Mouse (Mus musculus) T-cell, adult 66 days (primary cell): ENCODE data around the gene Arrdc1. TPM values are rescaled to one million over a fixed set of nuclear protein-coding genes. Genes with fewer than 3 reads are reported as not detected.

Experiments used
- total RNA-seq, 2 experiments: library from RNA; stranded (reverse); gene quantifications; 3 replicates in 1 of 2; 4 replicates in 1 of 2; pipeline ENCODE4 v1.2.4; 2023

Gene Arrdc1
- 100 to 1,000 TPM; 136 to 155 TPM for total RNA-seq

DNA sequence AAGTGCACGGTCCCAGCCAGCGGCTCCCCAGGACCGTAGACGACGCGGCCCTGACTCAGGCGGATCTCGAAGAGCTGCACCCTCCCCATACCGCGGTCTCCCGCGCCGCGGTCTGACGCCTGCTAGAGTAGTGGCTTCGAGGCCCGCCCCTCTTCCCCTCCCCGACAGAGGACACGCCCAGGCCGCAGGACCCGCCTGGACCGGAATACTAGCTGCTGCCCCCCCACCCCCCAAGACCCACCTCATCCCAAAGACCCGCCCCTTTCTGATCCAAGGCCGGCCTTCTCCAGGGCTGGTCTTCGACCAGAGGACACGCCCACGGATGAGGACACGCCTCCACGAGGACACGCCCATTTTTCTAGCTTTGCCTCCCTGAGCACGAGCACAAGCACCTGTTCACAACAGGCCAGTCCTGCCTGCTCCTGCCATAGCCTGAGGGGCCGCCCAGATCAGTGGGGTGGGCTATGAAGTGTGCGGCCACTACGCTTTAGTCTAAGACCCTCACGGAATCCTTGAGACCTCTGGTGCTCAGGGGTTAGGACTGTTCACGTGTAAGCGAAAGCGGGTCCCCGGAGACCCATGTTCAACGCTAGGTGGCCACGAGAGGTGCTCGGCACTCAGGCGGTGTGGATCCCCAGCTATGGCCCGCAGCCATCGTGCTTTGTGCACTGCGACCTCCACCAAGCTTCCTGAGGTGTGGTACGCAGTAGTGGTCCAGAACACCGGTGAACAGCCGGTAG is at the start of gene Arrdc1:
Gene Arrdc1, minus strand, starts transcription at position 196 of the 740 bp plus-strand sequence.

DNA sequence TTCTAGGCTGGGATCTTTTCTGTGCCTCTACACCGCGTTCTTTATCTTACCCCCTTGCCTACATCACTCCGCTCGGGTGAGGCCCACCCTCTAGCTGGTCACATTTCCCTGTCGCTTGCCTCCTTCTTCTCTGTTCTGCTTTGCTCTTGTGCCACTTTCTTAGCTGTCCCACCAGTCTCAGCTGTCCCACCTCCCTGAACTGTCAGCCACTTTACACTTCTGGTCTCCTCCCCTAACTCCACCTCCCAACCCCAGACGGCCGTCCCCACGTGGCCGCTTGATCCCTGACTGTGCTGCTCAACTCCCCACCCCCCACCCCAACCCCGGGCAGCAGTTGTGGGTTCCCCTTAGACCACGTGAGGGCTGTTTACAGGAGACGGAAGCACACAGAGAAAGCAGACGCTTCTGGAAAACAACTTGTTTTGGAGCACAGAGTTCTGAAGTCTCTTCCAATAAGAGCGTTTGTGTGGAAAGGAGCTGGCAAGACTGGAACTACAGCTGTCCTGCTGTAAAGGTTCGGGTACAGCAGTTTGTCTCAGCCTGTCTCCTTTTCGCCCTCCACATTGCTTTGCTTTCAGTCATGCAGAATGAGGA is 40.7 kb upstream of the Arrdc1 start, which contains the start of gene Pnpla7:
Gene Pnpla7, plus strand, starts transcription at position 330 of the 594 bp plus-strand sequence.

GRCm38 (mm10) chr2:24974906-24975703 is 40.1 kb upstream of the Arrdc1 start, which contains the start of gene Mrpl41:
TSS of gene Mrpl41 (minus strand) at chr2:24975098.

GRCm38 (mm10) chr2:24962304-24963000 is 27.4 kb upstream of the Arrdc1 start, which contains the start of gene Dph7:
TSS of gene Dph7 (plus strand) at chr2:24962400.

GRCm38 (mm10) chr2:24949421-24950188 is 14.6 kb upstream of the Arrdc1 start, which contains the start of gene Zmynd19:
TSS of gene Zmynd19 (plus strand) at chr2:24949792.

GRCm38 (mm10) chr2:24918930-24919838 is 15.9 kb downstream of the Arrdc1 start, which contains the start of gene Ehmt1:
TSS of gene Ehmt1 (minus strand) at chr2:24919614.

Other genes with a start within 250 kb of the Arrdc1 start
- gene Cacna1b, start 172.1 kb downstream of the Arrdc1 start, total RNA-seq, result under 1 TPM in 1 of 2 experiments, not detected in 1; 0.30 TPM
- 100 to 1,000 TPM; 132 to 145 TPM for gene Ehmt1, start 15.6 kb downstream of the Arrdc1 start, total RNA-seq
- gene Zmynd19, start 14.5 kb upstream of the Arrdc1 start, total RNA-seq, result 10 to 100 TPM; 20.5 to 26.3 TPM
- gene Dph7, start 27.1 kb upstream of the Arrdc1 start, total RNA-seq, result 10 to 100 TPM; 17.4 to 20.0 TPM
- gene Mrpl41, start 39.8 kb upstream of the Arrdc1 start, total RNA-seq, result 10 to 100 TPM; 25.7 to 26.7 TPM
- gene Pnpla7, start 40.8 kb upstream of the Arrdc1 start, total RNA-seq, result 100 to 1,000 TPM; 165 to 168 TPM
- 10 to 100 TPM; 26.3 to 27.9 TPM for gene Nsmf, start 119.1 kb upstream of the Arrdc1 start, total RNA-seq
- gene Entpd8, start 145.1 kb upstream of the Arrdc1 start, total RNA-seq, result not detected
- under 1 TPM; 0.35 to 0.71 TPM for gene Noxa1, start 159.9 kb upstream of the Arrdc1 start, total RNA-seq
- gene Nrarp, start 245.5 kb upstream of the Arrdc1 start, total RNA-seq, result 1 to 10 TPM; 2.8 to 5.0 TPM